Mouse (Mus musculus) kidney, adult 11 months (tissue): ENCODE measurements around the gene Dscaml1.

Experiments
- DNase-seq: peaks from one replicate; pipeline ENCODE4 v3.0.0; 2022

Gene Dscaml1

GRCm38 (mm10) chr9:45457200-45457599, 30.8 kb downstream of the Dscaml1 start:
- DNase-seq: no peak

GRCm38 (mm10) chr9:45458363-45458762, 31.9 kb downstream of the Dscaml1 start:
- DNase-seq: no peak

- no peak for DNase-seq
Measured at GRCm38 (mm10) chr9:45465396-45466019, 39.1 kb downstream of the Dscaml1 start.

DNA sequence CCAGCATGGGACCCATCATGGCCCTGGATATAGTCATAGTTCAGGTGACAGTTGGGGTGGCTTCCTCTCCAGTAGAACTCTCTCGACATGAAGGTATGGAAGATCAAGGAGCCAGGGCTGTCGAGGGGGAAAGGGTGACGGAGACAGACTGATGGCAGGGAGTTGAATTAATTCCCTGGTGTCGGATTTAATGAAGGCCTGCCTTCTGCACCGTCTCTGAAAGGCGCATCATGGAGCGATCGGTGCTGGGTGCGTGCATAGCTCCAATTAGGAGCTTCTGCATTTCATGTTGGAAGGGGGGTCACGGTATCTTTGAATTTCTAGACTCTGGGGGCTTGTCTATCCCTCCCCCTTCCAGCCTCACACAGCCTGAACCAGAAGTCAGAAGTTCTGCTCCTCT, 41.8 kb downstream of the Dscaml1 start:
- DNase-seq: no peak

DNA sequence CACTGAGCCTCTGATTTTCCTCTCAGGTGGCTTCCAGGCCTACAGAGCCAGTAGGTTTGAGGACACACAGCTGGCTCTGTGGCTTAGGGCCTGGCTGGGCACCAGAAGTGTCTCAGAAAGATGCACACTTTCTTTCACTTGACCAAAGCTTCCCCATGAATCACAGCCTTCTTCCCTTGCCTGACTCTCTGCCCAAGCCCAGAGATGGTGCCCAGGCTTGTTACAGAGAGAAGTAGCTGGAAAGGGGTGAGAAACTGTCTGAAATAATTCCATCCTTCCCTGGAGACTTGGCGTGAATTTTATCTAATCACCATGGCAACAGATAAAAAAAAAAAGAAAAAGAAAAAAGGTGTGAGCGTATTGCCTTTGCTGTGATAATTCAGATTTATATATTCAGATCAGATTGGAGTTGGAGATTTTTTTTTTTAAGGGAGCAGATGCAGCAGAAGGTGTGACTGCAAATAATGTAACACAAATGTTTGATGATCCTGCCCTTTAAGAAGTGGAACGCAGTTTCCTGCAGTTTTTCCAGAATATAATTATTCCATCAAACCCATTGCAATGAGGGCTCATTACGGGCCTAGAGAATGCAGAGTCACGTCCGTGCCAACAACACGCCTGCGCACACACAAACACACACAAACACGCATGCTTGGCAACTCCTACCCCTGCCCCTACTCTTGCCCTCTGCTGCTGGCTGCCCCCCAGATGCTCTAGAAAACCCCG, 44.5 kb downstream of the Dscaml1 start:
- peak; percentile 58 for DNase-seq

DNA sequence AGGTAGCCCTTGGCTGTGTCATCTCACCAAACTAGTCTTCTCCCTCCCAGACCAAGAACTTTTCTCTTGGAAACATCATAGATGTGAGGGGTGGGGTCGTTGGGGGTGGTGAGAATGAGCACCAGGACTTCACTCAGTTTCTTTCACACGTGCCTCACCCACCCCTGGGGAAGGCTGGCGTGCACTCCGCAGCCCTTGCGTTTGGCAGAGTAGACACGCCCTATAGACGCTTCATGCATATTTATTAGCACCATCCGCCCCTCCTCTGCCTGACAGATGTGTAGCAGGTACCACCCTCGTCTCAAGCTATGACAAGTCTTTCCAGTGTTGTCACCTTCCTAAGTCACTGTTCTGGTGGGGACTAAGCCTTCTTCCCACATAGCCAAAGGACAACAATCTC, 45.3 kb downstream of the Dscaml1 start:
- no peak for DNase-seq

DNA sequence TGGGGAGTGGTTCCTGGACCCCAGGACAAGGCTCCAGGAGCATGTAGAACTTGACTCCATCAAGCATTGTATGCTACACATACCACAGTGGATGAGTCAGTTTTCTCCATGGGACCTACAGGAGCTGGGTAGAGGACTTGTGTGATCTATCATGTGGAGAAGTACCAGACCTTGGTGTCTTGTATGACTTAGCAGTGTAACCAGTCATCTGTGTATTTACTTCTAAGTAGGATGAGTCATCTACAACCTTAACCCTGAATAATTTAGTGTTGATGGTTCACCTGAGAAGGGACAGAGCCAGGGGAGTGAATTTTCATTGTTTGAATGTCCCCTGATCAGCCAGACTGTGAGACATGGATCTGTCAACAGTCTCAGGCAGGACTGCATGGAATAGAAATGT, 48.4 kb downstream of the Dscaml1 start:
- no peak for DNase-seq

GRCm38 (mm10) chr9:45480936-45481335, 54.5 kb downstream of the Dscaml1 start:
- no peak for DNase-seq

GRCm38 (mm10) chr9:45486665-45487074, 60.2 kb downstream of the Dscaml1 start:
- DNase-seq: no peak

DNA sequence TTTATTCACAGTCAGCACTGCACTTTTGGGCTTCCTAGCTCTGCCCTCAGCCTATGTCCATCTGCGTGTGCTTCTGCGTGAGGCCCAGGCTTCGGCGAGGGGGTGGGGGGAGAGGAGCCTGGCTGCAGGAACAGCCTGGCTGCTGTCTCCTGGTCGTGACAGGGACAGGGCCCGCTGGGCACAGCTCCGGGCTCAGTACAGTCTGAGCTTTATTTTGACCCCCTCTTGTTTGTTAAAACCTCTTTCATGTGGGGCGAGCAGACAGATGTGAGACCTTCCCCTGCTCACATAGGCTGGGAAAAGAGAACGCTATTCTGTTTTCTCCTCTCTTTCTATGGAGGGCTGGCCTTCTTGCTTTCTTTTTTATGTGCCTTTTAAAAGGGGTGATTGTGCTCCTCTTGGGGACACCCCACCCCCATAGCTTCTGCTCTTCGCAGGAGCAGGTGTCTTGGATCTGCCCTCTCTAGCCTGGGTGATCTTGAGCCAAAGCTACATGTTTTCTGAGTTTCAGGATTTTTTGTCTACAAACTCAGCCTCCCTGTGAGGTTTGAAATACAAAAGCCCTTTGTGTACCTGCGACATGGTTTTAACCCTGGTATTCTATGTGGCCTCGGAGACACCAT, 60.9 kb downstream of the Dscaml1 start:
- no peak for DNase-seq

- DNase-seq: no peak
Measured at GRCm38 (mm10) chr9:45490899-45491298, 64.5 kb downstream of the Dscaml1 start.

DNA sequence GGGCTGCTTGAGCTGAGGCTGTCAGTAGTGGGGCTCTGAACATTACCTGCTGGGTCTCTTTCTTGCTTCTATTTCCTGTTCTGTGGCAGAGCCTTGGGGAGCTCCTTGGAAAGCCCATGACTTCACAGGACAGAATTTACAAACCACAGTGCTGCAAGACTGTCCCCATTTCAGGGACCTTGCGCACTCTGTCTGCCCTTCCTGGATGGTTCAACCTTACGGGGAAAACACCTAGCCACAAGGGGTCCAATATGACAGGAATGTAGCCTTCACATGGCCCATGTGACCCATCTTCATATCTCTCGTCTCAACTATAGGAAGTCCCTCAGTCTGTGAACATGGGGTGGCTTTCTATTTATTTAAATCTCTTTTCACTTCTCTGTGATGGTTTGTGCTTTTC, 68.5 kb downstream of the Dscaml1 start:
- no peak for DNase-seq

GRCm38 (mm10) chr9:45496340-45496739, 69.9 kb downstream of the Dscaml1 start:
- DNase-seq: no peak

GRCm38 (mm10) chr9:45496944-45497343, 70.5 kb downstream of the Dscaml1 start:
- DNase-seq: no peak

DNA sequence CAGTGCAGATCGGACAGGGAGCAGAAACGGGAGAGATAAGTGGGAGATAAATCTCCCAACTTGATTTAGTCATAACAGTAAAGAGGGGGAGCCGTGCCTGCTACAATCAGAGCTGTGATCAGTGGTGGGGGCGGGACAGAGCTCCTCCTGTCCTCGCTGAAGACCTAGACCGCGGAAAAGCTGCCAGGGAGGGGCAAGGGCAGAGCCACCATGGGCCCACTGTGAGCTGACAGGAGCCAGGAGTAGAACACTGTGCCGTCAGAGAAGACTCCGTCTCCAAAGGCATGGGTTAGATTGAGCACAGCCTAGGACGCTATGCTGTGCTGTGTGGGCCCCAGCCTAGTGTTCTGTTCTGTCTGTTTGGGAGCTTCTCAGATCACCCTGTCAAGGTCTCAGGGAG, 72.8 kb downstream of the Dscaml1 start:
- DNase-seq: no peak

DNA sequence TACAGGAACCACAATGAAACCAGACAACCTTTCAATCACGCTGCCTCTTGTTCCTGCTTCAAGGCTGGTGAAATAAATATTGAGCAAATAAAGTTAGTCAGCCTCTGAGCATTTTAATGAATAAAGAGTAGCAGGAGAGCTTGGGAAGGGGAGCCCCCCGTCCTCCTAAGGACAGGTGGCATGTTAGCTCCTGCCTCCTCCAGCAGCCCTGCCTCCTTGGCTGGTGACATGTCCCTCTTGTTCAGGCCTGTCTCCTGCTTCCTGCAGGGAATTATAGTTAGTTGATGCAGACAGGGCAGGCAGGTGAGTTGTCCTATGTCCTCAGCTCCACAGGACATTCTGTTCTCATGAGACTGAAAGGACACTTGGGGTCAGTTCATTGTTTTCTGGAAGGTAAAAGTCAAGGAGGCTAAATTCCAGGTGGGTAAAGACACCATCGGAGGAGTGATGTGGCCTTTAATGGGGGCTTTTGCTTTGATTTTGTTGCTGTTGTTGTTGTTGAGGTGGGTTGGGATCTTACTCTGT, 73.7 kb downstream of the Dscaml1 start:
- no peak for DNase-seq

GRCm38 (mm10) chr9:45501295-45501927, 75.0 kb downstream of the Dscaml1 start:
- no peak for DNase-seq

DNA sequence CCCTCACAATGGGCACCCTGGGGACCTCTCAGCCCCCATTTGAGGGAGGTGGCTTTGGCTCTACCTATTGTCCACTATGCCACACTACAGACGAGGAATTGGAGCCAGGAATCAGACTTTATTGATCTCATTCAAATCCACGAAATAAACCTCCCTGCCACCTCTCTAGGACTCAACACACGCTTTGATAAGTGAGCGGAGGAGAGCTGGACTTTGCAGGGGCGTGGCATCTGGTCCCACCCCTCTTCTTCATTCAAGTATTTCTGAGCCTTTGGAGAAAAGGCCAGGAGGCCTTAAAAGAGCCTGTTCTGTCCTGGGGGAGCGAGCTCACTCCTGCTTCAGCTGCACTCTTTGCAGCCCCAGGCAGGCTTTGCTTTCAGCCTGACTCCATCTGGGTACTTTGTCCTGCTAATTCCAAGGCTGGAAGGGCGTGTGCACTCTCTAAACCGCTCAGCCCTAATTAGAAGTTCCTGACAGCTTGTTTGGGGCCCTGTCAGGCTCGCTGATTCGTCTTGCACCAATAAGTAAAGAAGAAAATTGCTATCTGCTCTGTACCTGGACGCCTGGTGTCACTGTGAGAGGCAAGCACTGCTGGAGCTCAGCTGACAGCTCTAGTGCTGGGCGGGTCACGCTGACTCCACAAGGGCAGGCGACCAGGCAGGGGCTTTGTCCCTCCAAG, 75.7 kb downstream of the Dscaml1 start:
- no peak for DNase-seq

DNA sequence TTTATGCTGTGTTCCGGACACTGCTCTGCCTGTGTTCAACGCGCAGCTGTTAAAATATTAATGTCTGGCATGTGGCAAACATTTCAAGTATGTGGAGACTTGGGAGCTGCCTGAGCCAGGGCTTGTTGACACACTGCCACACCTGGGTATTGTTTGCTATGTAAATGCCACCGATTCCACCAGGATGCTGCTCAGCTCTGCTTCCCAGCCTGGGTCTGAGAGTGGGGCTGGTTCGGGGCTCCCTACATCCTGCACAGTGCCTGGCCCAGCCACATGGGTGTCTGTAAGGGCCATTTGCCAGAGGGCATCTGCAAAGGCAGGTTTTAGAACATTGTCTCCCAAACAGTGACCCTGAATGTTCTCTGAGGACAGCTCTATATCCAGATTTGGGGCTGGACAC, 78.5 kb downstream of the Dscaml1 start:
- DNase-seq: no peak

GRCm38 (mm10) chr9:45505487-45505939, 79.1 kb downstream of the Dscaml1 start:
- no peak for DNase-seq

GRCm38 (mm10) chr9:45507482-45507881, 81.1 kb downstream of the Dscaml1 start:
- peak; percentile 31 for DNase-seq

- no peak for DNase-seq
Measured at GRCm38 (mm10) chr9:45510806-45511546, 84.5 kb downstream of the Dscaml1 start.
